Mouse (Mus musculus) midbrain, embryonic 10.5 days (tissue): ENCODE measurements around the gene Olfr331. TPM values are rescaled to one million over a fixed set of nuclear protein-coding genes. Genes with fewer than 3 reads are reported as not detected.
"Not testable (repeated sequence)": the region's sequence is repeated elsewhere in the genome, so short reads cannot be mapped to it uniquely, and the experiment has no call there.

Experiments
- DNase-seq: peaks from one replicate; pipeline ENCODE4 v3.0.0-alpha.2; 2017; ENCODE audit warnings: low spot score
- H3K27ac ChIP-seq: fragments of 300-500 bp; sonication (generic); replicated peaks from 2 replicates; pipeline ENCODE4 v1.5.1; 2016; ENCODE audit warnings: mild to moderate bottlenecking
- H3K27me3 ChIP-seq: fragments of 300-500 bp; sonication (generic); 2 replicates; pipeline ENCODE4 v1.6.1; 2016; ENCODE audit warnings: low read depth, mild to moderate bottlenecking; ENCODE audit not compliant: poor library complexity, severe bottlenecking
- H3K36me3 ChIP-seq: fragments of 300-500 bp; sonication (generic); 2 replicates; pipeline ENCODE4 v1.6.1; 2016; ENCODE audit warnings: mild to moderate bottlenecking, moderate library complexity
- H3K4me1 ChIP-seq: fragments of 300-500 bp; sonication (generic); 2 replicates; pipeline ENCODE4 v1.6.1; 2016
- H3K4me3 ChIP-seq: fragments of 300-500 bp; sonication (generic); 2 replicates; pipeline ENCODE4 v1.5.1; 2016; ENCODE audit warnings: mild to moderate bottlenecking, moderate library complexity
- H3K9me3 ChIP-seq: fragments of 300-500 bp; sonication (generic); replicated peaks from 2 replicates; pipeline ENCODE4 v1.6.1; 2016; ENCODE audit warnings: mild to moderate bottlenecking
- WGBS: fragments of 180-500 bp; shearing (Covaris S2); methylation state at CpG from one replicate; pipeline ENCODE4 v1.1.7; 2016; 5-methylcytosine and 5-hydroxymethylcytosine counted together
- polyA plus RNA-seq: library from polyadenylated mRNA; unstranded; fragments of >200 nt; fragmentation: Nextera tagmentation; extraction: Ambion mirVana; gene quantifications from 2 replicates; pipeline ENCODE4 v1.2.1, GENCODE M21; 2016

The Olfr331 gene
- polyA plus RNA-seq, result not detected in 2 replicates

- H3K36me3 ChIP-seq, H3K9me3 ChIP-seq, H3K27me3 ChIP-seq, H3K4me1 ChIP-seq, H3K4me3 ChIP-seq, H3K27ac ChIP-seq, DNase-seq: not testable (repeated sequence)
These were observed at the start of gene Olfr331 for GRCm38 (mm10) chr11:58502472-58502871. Olfr331 (minus strand) TSS chr11:58502572.

DNA sequence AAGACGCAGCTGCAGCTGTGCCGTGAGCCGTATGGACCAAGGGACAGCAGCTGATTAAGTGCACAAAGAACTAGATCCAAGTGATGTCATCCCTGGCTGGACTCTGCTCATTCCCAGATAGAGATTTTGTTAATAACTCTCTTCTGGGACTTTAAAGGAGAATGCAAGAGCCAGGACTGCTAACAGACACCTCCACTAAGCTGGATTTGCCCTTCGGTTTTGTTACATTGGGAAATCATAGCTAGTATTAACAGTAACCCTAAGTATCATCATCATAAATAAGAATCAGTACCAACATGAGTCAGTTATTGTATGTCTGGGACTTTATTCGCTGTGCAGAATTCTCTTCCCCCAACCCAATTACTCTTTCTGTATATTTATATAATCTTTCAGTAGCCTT is 44.0 kb upstream of the Olfr331 start, which contains the start of gene Olfr329-ps:
Gene Olfr329-ps (minus strand): TSS at position 101 of the 400 bp plus-strand sequence.
- H3K4me1 ChIP-seq, result no peaks in the 10 kb centered on the region
- 85% methylated on average over 5 of the region's 5 CpGs for WGBS

DNA sequence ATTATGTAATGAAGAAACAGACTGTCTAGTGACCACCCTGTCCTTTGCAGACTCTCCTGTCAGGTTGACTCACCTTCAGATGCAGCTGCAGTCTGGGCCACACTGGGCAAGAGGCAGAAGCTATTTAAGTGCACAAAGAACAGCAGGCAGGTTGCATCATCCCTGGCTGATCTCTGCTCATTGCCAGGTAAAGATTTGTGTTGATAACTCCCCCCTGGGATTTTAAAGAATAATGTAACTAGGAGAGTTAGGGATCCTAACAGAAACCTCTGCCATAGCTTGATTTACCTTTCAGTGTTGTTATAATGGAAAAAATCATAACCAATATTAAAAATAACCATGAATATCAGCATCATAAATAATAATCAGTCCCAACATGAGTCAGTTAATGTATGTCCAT is 32.4 kb upstream of the Olfr331 start, which contains the start of gene Olfr330:
Gene Olfr330 (minus strand): TSS at position 101 of the 400 bp plus-strand sequence.
- not testable (repeated sequence) for H3K9me3 ChIP-seq, H3K27ac ChIP-seq, H3K36me3 ChIP-seq, H3K27me3 ChIP-seq, H3K4me1 ChIP-seq, DNase-seq, H3K4me3 ChIP-seq

More for the DNA sequence above, 44.0 kb upstream of the Olfr331 start, which contains the start of gene Olfr329-ps:
- H3K27ac ChIP-seq, result no peak within 1 kb of the TSS
- no peaks in the 10 kb centered on the region for H3K9me3 ChIP-seq
- no peak within 1 kb of the TSS for H3K4me3 ChIP-seq
- H3K27me3 ChIP-seq, result no peaks in the 10 kb centered on the region
- H3K36me3 ChIP-seq, result no peaks in the 10 kb centered on the region
- no peak for DNase-seq

DNA sequence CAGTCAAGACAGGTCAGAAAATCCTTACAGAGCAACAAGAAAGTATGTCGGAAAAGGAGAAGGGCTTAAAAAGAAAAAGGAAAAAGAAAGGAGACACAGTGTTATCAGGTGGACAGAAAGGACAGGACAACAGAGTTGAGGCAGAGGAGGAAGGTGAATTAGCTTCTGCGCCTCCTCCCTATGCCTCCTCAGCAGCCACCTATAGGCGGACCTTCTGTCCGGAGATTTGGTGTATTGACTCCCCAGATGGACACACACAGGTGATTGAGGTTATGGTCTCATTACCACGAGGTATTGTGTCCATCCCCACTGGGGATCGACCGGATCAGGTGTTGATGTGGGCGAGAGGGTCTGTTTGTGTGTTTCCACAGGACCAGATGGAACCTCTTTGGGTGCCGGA is 17.4 kb upstream of the Olfr331 start:
- H3K4me1 ChIP-seq, H3K36me3 ChIP-seq, DNase-seq, H3K9me3 ChIP-seq, H3K4me3 ChIP-seq, H3K27me3 ChIP-seq, H3K27ac ChIP-seq: not testable (repeated sequence)
- WGBS, result 92% methylated on average over 8 of the region's 9 CpGs

GRCm38 (mm10) chr11:58518916-58519315 is 16.5 kb upstream of the Olfr331 start:
- H3K27me3 ChIP-seq, H3K27ac ChIP-seq, DNase-seq, H3K4me3 ChIP-seq, H3K36me3 ChIP-seq, H3K4me1 ChIP-seq, H3K9me3 ChIP-seq: not testable (repeated sequence)
- WGBS, result 96% methylated on average over 18 of the region's 18 CpGs

DNA sequence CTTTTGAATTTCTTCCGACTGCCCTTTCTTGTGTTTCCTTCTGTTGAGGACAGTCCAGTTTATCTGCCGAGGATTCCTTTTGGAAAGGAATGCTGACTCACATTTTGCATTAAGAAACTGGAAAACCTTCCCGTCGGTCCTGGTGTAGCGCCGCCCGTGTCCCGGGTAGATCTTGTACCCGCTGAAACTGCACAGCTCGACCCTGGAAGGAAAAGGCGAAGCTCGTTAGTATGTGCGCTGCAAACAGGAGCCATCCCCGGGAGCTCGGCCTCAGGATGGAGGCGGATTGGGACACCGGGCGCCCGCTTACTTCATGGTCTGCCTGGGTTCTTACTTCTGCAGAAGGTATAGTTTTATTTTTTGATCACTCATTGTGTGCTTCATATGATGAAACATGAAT is 6.7 kb upstream of the Olfr331 start:
- not testable (repeated sequence) for H3K4me1 ChIP-seq, H3K4me3 ChIP-seq, H3K9me3 ChIP-seq, H3K27ac ChIP-seq, DNase-seq, H3K36me3 ChIP-seq, H3K27me3 ChIP-seq
- WGBS, result 88% methylated on average over 19 of the region's 19 CpGs

DNA sequence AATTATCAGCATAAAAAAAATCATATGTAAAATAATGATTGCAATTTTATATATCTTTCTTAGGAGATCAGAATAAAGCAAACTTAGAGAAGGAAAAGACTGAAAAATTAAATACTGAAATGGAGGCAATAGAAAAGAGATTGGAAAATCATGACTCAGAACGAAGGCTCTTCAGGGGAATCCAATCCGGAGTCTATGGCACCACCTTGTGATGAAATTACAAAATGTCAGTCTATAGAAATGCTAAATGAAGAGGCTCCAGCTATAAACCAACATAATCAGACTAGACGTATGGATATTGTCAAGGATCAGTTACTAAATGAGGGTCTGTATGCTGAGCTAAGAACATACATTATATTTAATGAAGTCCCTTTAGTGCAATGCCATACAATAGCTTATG is 3.1 kb downstream of the Olfr331 start:
- Histone ChIP-seq H3K4me1 (no peaks in the 10 kb centered on the region), H3K9me3 (no peaks in the 10 kb centered on the region; the same call in 1 of the 2 replicates), H3K36me3 (no peaks in the 10 kb centered on the region), H3K27me3 (no peaks in the 10 kb centered on the region), H3K4me3 (no peak overlapping the region), H3K27ac (no peak overlapping the region)
- DNase-seq, result no peak
- 67% methylated on average over 3 of the region's 3 CpGs for WGBS

GRCm38 (mm10) chr11:58498761-58499160 is 3.6 kb downstream of the Olfr331 start:
- 88% methylated on average over 9 of the region's 9 CpGs for WGBS
- no peak for DNase-seq
- H3K9me3 ChIP-seq, result no peaks in the 10 kb centered on the region; the same call in 1 of the 2 replicates

DNA sequence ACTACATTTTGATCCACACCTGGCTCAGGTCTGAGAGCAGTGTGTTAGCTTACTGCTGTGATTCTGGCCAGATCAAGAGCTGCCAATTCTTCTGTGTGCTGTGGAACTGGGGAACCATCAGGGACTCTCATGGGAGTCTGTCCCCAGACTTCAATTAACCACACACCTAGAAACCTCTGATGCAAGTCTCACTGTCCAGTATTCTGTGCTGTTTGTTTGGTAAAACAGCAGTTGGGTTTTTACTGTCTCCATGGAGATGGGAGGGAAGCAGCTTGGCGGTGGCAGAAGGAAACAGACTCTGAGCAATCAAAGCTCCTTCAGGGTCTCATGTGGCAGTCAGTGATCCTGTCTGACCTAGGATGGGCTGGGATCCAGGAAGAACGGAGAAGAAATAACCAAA is 9.9 kb downstream of the Olfr331 start, which contains the start of gene Olfr332:
Gene Olfr332 (minus strand): TSS at position 101 of the 400 bp plus-strand sequence.
- Histone ChIP-seq H3K36me3 (no peaks in the 10 kb centered on the region), H3K27me3 (no peaks in the 10 kb centered on the region), H3K27ac (no peak within 1 kb of the TSS), H3K4me1 (no peaks in the 10 kb centered on the region), H3K9me3 (no peaks in the 10 kb centered on the region; the same call in 1 of the 2 replicates), H3K4me3 (no peak within 1 kb of the TSS)
- 83% methylated on average over 2 of the region's 2 CpGs for WGBS
- no peak for DNase-seq

More at GRCm38 (mm10) chr11:58498761-58499160, 3.6 kb downstream of the Olfr331 start:
- Histone ChIP-seq H3K36me3 (no peaks in the 10 kb centered on the region), H3K27ac (no peak overlapping the region), H3K4me3 (no peak overlapping the region), H3K4me1 (no peaks in the 10 kb centered on the region), H3K27me3 (no peaks in the 10 kb centered on the region)

DNA sequence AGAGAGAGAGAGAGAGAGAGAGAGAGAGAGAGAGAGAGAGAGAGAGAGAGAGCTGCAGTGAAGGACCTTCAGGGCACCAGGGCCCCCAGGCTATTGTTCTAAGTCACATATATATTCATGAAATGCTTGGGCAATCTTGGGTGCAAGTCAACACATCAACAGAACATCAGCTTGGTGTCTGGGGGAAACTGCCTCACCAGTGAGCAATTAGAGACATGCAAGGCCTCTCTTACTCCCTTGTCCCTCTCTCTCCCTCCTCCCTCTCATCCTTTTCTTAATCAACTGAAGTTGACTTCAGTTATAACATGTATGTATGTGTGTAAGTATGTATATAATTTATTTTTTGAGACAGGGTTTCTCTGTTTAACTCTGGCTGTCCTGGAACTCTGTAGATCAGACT is 40.2 kb downstream of the Olfr331 start, which contains the start of gene Olfr30:
Gene Olfr30 (minus strand): TSS at position 101 of the 400 bp plus-strand sequence.
- Histone ChIP-seq H3K36me3 (no peaks in the 10 kb centered on the region), H3K4me3 (no peak within 1 kb of the TSS), H3K4me1 (no peaks in the 10 kb centered on the region), H3K9me3 (no peaks in the 10 kb centered on the region), H3K27ac (no peak within 1 kb of the TSS), H3K27me3 (no peaks in the 10 kb centered on the region)
- DNase-seq, result no peak

GRCm38 (mm10) chr11:58453592-58453991 is 48.8 kb downstream of the Olfr331 start:
- DNase-seq, result no peak
- no peak overlapping the region for H3K4me3 ChIP-seq
- H3K9me3 ChIP-seq, result no peaks in the 10 kb centered on the region
- H3K36me3 ChIP-seq, result no peaks in the 10 kb centered on the region
- H3K4me1 ChIP-seq, result no peaks in the 10 kb centered on the region
- H3K27ac ChIP-seq, result no peak overlapping the region
- H3K27me3 ChIP-seq, result no peaks in the 10 kb centered on the region
- WGBS, result 67% methylated on average over 4 of the region's 4 CpGs

- DNase-seq, result no peak
- no peaks in the 10 kb centered on the region for H3K27me3 ChIP-seq
- no peak within 1 kb of the TSS for H3K4me3 ChIP-seq
- peaks cover 6% of the 10 kb centered on the region; the same call in 1 of the 2 replicates for H3K9me3 ChIP-seq
- no peak within 1 kb of the TSS for H3K27ac ChIP-seq
- no peaks in the 10 kb centered on the region for H3K4me1 ChIP-seq
- no peaks in the 10 kb centered on the region for H3K36me3 ChIP-seq
- 93% methylated on average over 9 of the region's 9 CpGs for WGBS
These were observed 49.6 kb downstream of the Olfr331 start, which contains the start of gene Lypd9 for GRCm38 (mm10) chr11:58452759-58453158. Lypd9 (minus strand) TSS chr11:58452923.
